Mouse (Mus musculus): ENCODE measurements around the gene Gpx4. TPM values are rescaled to one million over a fixed set of nuclear protein-coding genes. Genes with fewer than 3 reads are reported as not detected.

Gpx4 gene
- polyA plus RNA-seq, 1 experiment, result 598 TPM

GRCm38 (mm10) chr10:80075924-80076323, 29.0 kb downstream of the Gpx4 start:
- TF ChIP-seq CTCF (IDR thresholded peaks at IDR 0.05; ENCODE audit: borderline replicate concordance, control insufficient read depth, extremely low read depth, insufficient read depth, low read length, poor library complexity), result no peak
- TF ChIP-seq POLR2A (IDR thresholded peaks at IDR 0.05; ENCODE audit: control insufficient read depth, extremely low read depth, insufficient read depth, low read length, poor library complexity), result no peak
- no peak for DNase-seq
- Histone ChIP-seq H3K27me3 (ENCODE audit: control insufficient read depth, insufficient read depth, low read length) (no peaks in the 10 kb centered on the region), H3K4me3 (ENCODE audit: control insufficient read depth, insufficient read depth, low read length) (no peak overlapping the region), H3K27ac (ENCODE audit: control insufficient read depth, insufficient read depth, low read length) (no peak overlapping the region), H3K4me1 (replicated peaks; ENCODE audit: control insufficient read depth, insufficient read depth, low read length) (peaks cover 13% of the 10 kb centered on the region), H3K36me3 (ENCODE audit: control insufficient read depth, insufficient read depth, low read length) (peaks cover 13% of the 10 kb centered on the region)
- WGBS, result 77% methylated on average over 1 of the region's 1 CpGs

GRCm38 (mm10) chr10:80076386-80076785, 29.4 kb downstream of the Gpx4 start:
- H3K4me1 ChIP-seq (replicated peaks; ENCODE audit: control insufficient read depth, insufficient read depth, low read length), result peaks cover 13% of the 10 kb centered on the region
- no peak overlapping the region for H3K27ac ChIP-seq (ENCODE audit: control insufficient read depth, insufficient read depth, low read length)
- TF ChIP-seq POLR2A (IDR thresholded peaks at IDR 0.05; ENCODE audit: control insufficient read depth, extremely low read depth, insufficient read depth, low read length, poor library complexity) (no peak), CTCF (IDR thresholded peaks at IDR 0.05; ENCODE audit: borderline replicate concordance, control insufficient read depth, extremely low read depth, insufficient read depth, low read length, poor library complexity) (no peak)
- H3K36me3 ChIP-seq (ENCODE audit: control insufficient read depth, insufficient read depth, low read length), result peaks cover 18% of the 10 kb centered on the region
- no peaks in the 10 kb centered on the region for H3K27me3 ChIP-seq (ENCODE audit: control insufficient read depth, insufficient read depth, low read length)
- WGBS, result 96% methylated on average over 4 of the region's 4 CpGs
- no peak for DNase-seq
- H3K4me3 ChIP-seq (ENCODE audit: control insufficient read depth, insufficient read depth, low read length), result no peak overlapping the region

GRCm38 (mm10) chr10:80077312-80077711, 30.3 kb downstream of the Gpx4 start:
- Histone ChIP-seq H3K27me3 (ENCODE audit: control insufficient read depth, insufficient read depth, low read length) (no peaks in the 10 kb centered on the region), H3K4me1 (replicated peaks; ENCODE audit: control insufficient read depth, insufficient read depth, low read length) (peaks cover 13% of the 10 kb centered on the region), H3K4me3 (ENCODE audit: control insufficient read depth, insufficient read depth, low read length) (no peak overlapping the region), H3K36me3 (ENCODE audit: control insufficient read depth, insufficient read depth, low read length) (peaks cover 24% of the 10 kb centered on the region), H3K27ac (ENCODE audit: control insufficient read depth, insufficient read depth, low read length) (no peak overlapping the region)
- DNase-seq, result no peak
- 96% methylated on average over 5 of the region's 5 CpGs for WGBS
- TF ChIP-seq CTCF (IDR thresholded peaks at IDR 0.05; ENCODE audit: borderline replicate concordance, control insufficient read depth, extremely low read depth, insufficient read depth, low read length, poor library complexity), result no peak
- TF ChIP-seq POLR2A (IDR thresholded peaks at IDR 0.05; ENCODE audit: control insufficient read depth, extremely low read depth, insufficient read depth, low read length, poor library complexity), result no peak

GRCm38 (mm10) chr10:80078366-80078765, 31.4 kb downstream of the Gpx4 start:
- no peak for TF ChIP-seq POLR2A (IDR thresholded peaks at IDR 0.05; ENCODE audit: control insufficient read depth, extremely low read depth, insufficient read depth, low read length, poor library complexity)
- no peak for TF ChIP-seq CTCF (IDR thresholded peaks at IDR 0.05; ENCODE audit: borderline replicate concordance, control insufficient read depth, extremely low read depth, insufficient read depth, low read length, poor library complexity)
- Histone ChIP-seq H3K27ac (ENCODE audit: control insufficient read depth, insufficient read depth, low read length) (no peak overlapping the region), H3K4me1 (replicated peaks; ENCODE audit: control insufficient read depth, insufficient read depth, low read length) (peaks cover 13% of the 10 kb centered on the region), H3K36me3 (ENCODE audit: control insufficient read depth, insufficient read depth, low read length) (peaks cover 31% of the 10 kb centered on the region), H3K4me3 (ENCODE audit: control insufficient read depth, insufficient read depth, low read length) (no peak overlapping the region), H3K27me3 (ENCODE audit: control insufficient read depth, insufficient read depth, low read length) (no peaks in the 10 kb centered on the region)
- no peak for DNase-seq
- 93% methylated on average over 1 of the region's 1 CpGs for WGBS

- TF ChIP-seq CTCF (IDR thresholded peaks at IDR 0.05; ENCODE audit: borderline replicate concordance, control insufficient read depth, extremely low read depth, insufficient read depth, low read length, poor library complexity), result no peak
- TF ChIP-seq POLR2A (IDR thresholded peaks at IDR 0.05; ENCODE audit: control insufficient read depth, extremely low read depth, insufficient read depth, low read length, poor library complexity), result no peak
- Histone ChIP-seq H3K4me1 (replicated peaks; ENCODE audit: control insufficient read depth, insufficient read depth, low read length) (peaks cover 5% of the 10 kb centered on the region), H3K27me3 (ENCODE audit: control insufficient read depth, insufficient read depth, low read length) (no peaks in the 10 kb centered on the region), H3K27ac (ENCODE audit: control insufficient read depth, insufficient read depth, low read length) (no peak overlapping the region), H3K4me3 (ENCODE audit: control insufficient read depth, insufficient read depth, low read length) (no peak overlapping the region), H3K36me3 (ENCODE audit: control insufficient read depth, insufficient read depth, low read length) (peaks cover 47% of the 10 kb centered on the region)
- no peak for DNase-seq
- 77% methylated on average over 16 of the region's 16 CpGs for WGBS
Observed at GRCm38 (mm10) chr10:80080396-80081070, 33.6 kb downstream of the Gpx4 start.

GRCm38 (mm10) chr10:80081075-80081474, 34.1 kb downstream of the Gpx4 start:
- Histone ChIP-seq H3K27me3 (ENCODE audit: control insufficient read depth, insufficient read depth, low read length) (no peaks in the 10 kb centered on the region), H3K36me3 (ENCODE audit: control insufficient read depth, insufficient read depth, low read length) (peaks cover 47% of the 10 kb centered on the region), H3K27ac (ENCODE audit: control insufficient read depth, insufficient read depth, low read length) (no peak overlapping the region), H3K4me1 (replicated peaks; ENCODE audit: control insufficient read depth, insufficient read depth, low read length) (peaks cover under 1% of the 10 kb centered on the region), H3K4me3 (ENCODE audit: control insufficient read depth, insufficient read depth, low read length) (no peak overlapping the region)
- WGBS, result 86% methylated on average over 3 of the region's 3 CpGs
- no peak for DNase-seq
- TF ChIP-seq POLR2A (IDR thresholded peaks at IDR 0.05; ENCODE audit: control insufficient read depth, extremely low read depth, insufficient read depth, low read length, poor library complexity) (no peak), CTCF (IDR thresholded peaks at IDR 0.05; ENCODE audit: borderline replicate concordance, control insufficient read depth, extremely low read depth, insufficient read depth, low read length, poor library complexity) (no peak)
